Mouse (Mus musculus) urinary bladder, adult 2 months (tissue): Measurements from ENCODE around the gene Prr7. TPM values are rescaled to one million over a fixed set of nuclear protein-coding genes. Genes with fewer than 3 reads are reported as not detected.
"Not testable (repeated sequence)": the region's sequence is repeated elsewhere in the genome, so short reads cannot be mapped to it uniquely, and the experiment has no call there.

ENCODE experiments used
- DNase-seq: peaks from one replicate; pipeline ENCODE4 v3.0.0; 2022; ENCODE audit warnings: low spot score
- polyA plus RNA-seq: library from polyadenylated mRNA; depleted of rRNA; stranded (reverse); fragments of >200 nt; gene quantifications from 2 replicates; pipeline ENCODE4 v1.2.3, GENCODE M21; 2012; rRNA removed

Prr7 gene
- polyA plus RNA-seq: 3.5 and 3.8 TPM in 2 replicates

- no peak for DNase-seq
These were observed at the start of gene Prr7 for GRCm38 (mm10) chr13:55464027-55464884. Prr7 (plus strand) TSS chr13:55464267.

- DNase-seq: no peak
These were observed 49.2 kb upstream of the Prr7 start, which contains the start of gene Pfn3 for GRCm38 (mm10) chr13:55414743-55415380. Pfn3 (minus strand) TSS chr13:55415232.

- peak; percentile 73 for DNase-seq
These were observed 46.1 kb upstream of the Prr7 start for GRCm38 (mm10) chr13:55418004-55418403.

- no peak for DNase-seq
These were observed 44.9 kb upstream of the Prr7 start for GRCm38 (mm10) chr13:55419142-55419541.

GRCm38 (mm10) chr13:55420018-55420932 lies 43.8 kb upstream of the Prr7 start:
- no peak for DNase-seq

GRCm38 (mm10) chr13:55420933-55421800 lies 42.9 kb upstream of the Prr7 start:
- no peak for DNase-seq

- DNase-seq: no peak
These were observed 37.5 kb upstream of the Prr7 start, which contains the start of gene F12 for GRCm38 (mm10) chr13:55426613-55427012. F12 (minus strand) TSS chr13:55426793.

- DNase-seq: no peak
These were observed 34.7 kb upstream of the Prr7 start for GRCm38 (mm10) chr13:55429226-55429888.

- DNase-seq: no peak
These were observed 33.5 kb upstream of the Prr7 start for GRCm38 (mm10) chr13:55430566-55430965.

- no peak for DNase-seq
These were observed 32.0 kb upstream of the Prr7 start for GRCm38 (mm10) chr13:55431889-55432685.

- DNase-seq: not testable (repeated sequence)
These were observed 26.9 kb upstream of the Prr7 start for GRCm38 (mm10) chr13:55437111-55437629.

GRCm38 (mm10) chr13:55443799-55444285 lies 20.2 kb upstream of the Prr7 start:
- no peak for DNase-seq

GRCm38 (mm10) chr13:55444286-55444936 lies 19.7 kb upstream of the Prr7 start:
- DNase-seq: no peak

GRCm38 (mm10) chr13:55444937-55445315 lies 19.1 kb upstream of the Prr7 start, which contains the start of gene Grk6:
Grk6 (plus strand) TSS chr13:55445072.
- DNase-seq: peak; percentile 94

- DNase-seq: no peak
These were observed 18.5 kb upstream of the Prr7 start for GRCm38 (mm10) chr13:55445361-55446091.

- no peak for DNase-seq
These were observed 17.5 kb upstream of the Prr7 start for GRCm38 (mm10) chr13:55446483-55447105.

- DNase-seq: no peak
These were observed 16.5 kb upstream of the Prr7 start for GRCm38 (mm10) chr13:55447543-55447943.
